Mouse (Mus musculus): ENCODE results near the gene Polr2i. TPM values are rescaled to one million over a fixed set of nuclear protein-coding genes. Genes with fewer than 3 reads are reported as not detected.
"Not testable (repeated sequence)": the region's sequence is repeated elsewhere in the genome, so short reads cannot be mapped to it uniquely, and the experiment has no call there.

Gene Polr2i
- total RNA-seq (2022), result 10 to 100 TPM; 54.0 to 70.5 (median 64.9) TPM

DNA sequence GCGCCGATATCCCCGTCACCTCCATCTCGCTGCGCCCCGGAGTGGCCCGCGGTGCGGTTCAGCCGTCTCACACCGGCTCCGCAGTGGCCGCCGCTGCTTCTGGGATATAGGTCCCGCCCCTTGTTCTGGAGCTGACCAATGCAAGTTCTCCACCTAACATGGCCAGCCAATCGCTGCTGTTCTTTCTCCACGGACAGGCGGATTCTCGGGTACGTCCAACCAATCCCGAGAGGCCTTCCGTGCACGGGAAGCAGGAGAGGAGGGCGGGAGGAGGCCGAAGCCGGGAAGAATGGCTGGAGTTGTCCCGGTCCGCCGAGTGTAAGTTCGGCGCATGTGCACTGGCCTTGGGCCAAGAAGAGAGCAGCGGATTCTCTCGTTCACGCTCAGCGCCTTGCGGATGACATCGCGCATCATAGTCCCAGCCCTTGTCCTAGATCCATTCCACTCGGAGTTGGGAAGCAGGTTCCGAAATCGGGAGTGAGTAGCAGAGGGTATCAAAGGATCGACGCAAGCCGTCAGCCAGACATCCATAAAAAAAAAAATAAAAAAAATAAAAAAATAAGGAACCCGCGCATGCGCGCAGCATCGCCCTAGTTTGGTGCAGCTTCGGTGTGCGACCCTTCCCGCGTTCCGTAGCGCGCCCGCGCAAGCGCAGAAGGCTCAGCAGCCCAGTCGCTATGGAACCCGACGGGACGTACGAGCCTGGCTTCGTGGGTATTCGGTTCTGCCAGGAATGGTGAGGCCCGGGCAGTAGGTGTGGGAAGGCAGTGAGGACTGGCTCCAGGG, at the start of gene Polr2i, which contains the start of gene Tbcb:
Gene Polr2i (plus strand): TSS at position 280 of the 786 bp plus-strand sequence.
Gene Tbcb (minus strand): TSS at position 604 of the 786 bp plus-strand sequence.
- DNase-seq (ENCODE audit: low spot score), result peak; percentile 98

DNA sequence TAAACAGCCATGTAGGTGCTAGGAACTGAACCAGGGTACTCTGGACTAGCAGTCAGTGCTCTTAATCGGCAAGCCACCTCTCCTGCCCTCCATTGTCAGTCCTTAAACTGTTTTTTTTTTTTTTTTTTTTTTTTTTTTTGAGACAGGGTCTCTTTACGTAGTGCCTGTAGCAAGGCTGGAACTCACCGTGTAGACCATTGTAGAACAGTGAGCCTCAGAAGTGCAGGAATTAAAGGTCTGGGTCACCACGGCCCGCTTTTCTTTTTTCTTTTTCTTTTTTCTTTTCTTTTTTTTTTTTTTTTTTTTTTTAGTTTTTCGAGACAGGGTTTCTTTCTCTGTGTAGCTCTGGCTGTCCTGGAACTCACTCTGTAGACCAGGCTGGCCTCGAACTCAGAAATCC, 48.6 kb upstream of the Polr2i start:
- not testable (repeated sequence) for DNase-seq (ENCODE audit: low spot score)

DNA sequence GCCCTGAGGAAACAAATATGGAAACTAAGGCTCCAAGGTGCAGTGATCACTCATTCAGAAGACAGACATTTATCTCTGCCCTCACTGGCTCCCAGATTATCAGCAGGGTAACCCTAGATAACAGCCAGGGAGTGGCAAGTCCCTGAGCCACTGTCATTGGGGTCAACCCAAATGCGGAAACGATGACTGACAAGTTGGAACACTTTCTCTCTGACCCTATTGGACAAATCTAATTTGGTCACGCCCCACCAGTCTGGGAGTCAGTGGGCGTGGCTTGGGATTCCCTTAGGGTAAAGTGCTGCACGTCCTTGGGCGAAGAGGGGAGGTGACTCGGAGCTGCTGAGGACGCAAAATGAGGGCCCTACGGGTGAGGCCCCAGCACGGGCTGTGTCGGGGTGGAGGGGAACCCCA, 47.9 kb upstream of the Polr2i start, which contains the start of gene Cox7a1:
Gene Cox7a1 (plus strand): TSS at position 266 of the 411 bp plus-strand sequence.
- peak; percentile 97 for DNase-seq (ENCODE audit: low spot score)

DNA sequence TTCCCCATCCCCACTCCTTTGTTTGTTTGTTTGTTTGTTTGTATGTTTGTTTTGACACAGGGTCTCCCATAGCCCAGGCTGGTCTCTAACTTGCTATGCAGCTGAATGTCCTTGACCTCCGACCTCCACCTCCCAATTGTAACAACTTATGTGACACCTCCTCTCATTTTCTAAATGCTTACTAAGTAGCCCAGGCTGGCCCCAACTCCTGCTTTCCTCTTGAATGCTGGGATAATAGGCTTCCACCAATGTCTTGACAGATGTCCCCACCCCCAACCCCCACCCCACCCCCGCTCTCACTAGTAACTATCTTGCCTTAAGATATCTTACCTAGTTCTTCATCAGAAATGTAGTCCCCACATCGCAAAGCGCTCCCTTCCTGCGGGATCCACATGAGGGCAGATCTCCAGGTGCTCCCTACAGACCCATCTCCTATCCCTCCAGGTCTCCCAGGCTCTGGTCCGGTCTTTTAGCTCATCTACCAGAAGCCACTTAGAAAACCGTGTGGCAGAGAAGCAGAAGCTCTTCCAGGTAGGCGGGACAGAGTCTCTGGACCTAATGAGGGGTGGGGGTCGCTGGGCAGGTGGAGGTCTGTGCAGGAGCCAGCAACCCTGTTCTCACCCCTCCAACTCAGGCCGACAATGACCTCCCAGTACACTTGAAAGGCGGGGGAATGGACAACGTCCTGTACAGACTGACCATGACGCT, 47.0 kb upstream of the Polr2i start:
- no peak for DNase-seq (ENCODE audit: low spot score)

DNA sequence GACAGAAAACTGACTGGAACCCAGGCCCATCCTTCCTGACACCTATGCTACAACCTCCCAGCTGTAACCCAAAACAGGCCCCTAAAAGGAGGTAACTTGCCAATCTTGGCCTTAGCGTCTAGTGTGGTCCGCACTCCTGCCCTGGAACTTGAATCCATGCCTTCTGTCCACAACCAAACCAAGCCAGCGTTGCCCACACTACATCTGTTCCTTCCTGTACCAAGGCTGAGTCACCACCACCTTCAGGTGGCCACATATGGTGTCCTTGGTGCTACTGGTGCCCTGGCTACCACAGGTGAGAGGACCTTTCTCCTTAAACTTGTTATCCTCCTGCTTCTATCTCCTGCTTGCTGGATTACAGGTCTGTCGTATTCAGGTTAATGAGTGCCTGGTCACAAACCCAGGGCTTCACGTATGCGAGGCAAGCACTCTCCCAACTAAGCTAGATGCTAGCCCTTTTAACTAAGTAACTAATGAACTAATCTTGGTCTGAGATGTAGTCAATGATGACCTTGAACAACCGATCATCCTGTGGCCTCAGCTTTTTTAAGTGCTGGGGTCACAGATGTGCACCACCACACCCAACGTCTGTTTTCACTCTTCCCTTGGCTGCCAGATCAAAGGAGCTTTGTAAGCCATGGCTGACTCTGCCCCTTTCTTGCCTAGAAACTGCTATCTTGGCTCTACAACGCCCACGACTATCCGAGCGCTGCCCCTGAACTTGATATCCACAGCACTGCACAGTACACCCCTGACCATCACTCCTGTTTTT, 43.2 kb upstream of the Polr2i start:
- DNase-seq (ENCODE audit: low spot score), result no peak

DNA sequence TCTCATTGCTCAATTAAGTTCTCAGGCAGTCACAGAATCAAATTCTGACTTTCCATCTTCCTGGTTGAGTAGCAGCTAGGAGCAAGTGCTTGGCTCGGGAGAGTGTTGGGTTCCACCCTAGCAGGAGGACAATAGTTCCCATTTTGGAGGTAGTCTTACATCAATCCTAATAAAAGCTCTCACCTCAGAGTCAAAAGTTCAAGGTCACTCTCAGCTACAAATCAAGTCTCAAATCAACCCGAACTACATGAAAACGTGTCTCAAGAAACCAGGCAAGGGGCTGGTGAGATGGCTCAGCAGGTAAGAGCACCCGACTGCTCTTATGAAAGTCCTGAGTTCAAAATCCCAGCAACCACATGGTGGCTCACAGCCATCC, 42.6 kb upstream of the Polr2i start:
- no peak for DNase-seq (ENCODE audit: low spot score)

DNA sequence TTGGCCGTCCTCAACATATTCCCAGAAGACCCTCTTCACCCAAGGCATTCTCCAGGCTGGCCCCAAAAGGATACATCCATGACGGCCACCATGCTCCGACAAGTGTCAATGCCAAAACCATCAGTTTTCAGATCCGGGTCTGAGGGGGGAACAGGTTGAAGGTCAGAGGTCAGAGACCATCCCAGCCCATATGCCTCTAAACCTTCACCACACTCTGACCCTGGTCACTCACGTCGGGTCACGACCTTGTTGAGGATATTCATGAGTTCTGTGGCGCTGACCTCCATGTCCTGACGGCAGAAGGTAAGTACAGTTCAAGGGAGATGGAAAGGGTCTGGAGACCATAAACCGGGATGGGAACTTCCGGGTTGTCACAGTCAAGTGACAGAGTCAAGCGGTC, 39.7 kb upstream of the Polr2i start:
- no peak for DNase-seq (ENCODE audit: low spot score)

DNA sequence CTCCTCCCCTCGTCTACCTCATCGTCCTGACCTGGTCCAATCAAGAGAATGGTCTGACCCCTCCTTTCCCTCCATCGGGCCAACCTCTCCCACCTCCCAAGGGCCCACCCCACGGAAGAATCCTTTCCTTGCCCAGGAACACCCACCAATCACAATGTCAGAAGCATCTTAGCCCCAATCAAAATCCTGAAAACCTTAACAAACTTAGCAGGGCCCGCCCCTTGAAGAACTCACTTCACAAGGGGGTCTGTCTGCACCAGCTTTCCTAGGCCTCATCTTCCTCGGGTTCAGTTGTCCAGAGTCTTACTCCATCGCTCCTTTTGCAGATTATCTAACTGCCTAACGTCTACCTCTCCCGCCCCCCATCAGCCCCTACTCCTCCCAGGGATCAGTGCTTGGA, 38.7 kb upstream of the Polr2i start:
- DNase-seq (ENCODE audit: low spot score), result no peak

DNA sequence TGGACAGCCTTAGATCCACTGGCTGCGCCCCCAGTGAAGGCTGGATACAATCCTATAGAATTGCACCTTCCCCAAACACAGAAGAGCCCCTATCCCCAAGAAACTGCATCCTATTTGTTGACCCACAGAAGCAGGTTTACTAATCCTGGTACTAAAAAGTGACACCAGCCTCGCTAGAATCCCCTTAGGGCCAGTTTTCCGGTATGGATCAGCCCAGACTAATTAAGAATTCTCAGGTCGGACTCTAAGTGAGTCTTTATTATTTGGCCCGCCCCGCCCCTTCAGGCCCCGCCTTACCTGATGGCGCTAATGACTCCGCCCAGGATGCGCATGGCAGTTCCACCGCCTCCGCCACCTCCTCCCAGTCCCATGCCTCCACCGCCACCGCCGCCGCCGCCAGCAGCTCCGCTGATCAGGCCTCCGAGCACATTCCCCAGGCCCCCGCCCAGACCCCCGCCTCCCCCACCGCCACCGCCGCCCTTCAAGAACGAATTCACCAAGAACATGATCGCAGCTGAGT, 38.1 kb upstream of the Polr2i start:
- DNase-seq (ENCODE audit: low spot score), result peak; percentile 84

DNA sequence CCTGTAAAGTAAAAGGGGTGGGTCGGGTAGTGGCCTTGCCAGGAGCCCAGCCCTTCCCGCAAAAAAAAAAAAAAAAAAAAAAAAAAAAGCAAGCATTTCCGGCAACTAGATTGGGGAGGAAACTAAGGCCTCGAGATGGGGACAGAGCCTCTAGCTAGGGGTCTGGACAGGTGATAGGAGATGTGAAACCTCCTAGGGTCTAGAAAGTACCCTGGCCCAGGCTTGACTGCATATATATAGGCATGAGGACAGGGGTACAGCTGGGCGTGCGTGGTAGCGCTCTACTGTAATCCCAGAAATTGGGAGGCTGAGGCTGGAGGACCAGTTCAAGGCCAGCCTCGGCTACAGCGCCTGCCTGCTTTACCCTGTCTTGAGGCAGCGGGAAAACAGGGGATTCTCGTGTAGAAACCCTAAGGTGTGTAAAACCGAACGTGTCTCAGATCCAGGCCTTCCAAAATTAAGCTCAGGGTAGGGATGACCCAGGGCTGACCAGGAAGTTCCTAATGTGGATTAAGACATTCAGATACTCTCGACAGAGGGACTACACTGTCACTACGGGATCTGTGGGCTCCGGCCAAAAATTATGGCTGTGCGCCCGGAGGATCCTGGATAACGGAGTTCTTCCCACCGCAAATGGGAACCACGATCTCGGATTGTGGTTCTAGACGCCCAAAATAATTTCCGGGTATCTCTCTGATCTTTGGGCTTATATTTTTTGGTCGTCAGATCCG, 37.5 kb upstream of the Polr2i start:
- peak; percentile 58 for DNase-seq (ENCODE audit: low spot score)

DNA sequence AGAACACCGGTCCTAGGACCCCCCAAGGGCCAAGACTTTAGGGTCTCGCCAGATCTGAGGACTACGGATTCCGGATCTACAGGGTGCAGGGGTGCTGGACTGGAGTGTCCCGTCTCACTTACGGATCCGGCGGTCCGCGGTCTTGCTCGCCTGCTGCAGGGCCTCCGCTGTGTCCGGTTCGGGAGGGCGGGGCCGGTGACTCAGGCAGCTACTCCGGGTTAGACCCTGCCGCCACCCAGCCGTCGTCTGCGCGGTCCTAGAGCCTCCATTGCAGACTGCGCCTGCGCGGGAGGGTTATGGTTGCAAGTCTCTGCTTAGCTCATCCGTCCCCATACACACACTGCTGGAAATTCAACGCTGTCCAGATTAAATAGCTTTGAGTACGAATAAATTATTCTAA, 36.9 kb upstream of the Polr2i start:
- peak; percentile 94 for DNase-seq (ENCODE audit: low spot score)

DNA sequence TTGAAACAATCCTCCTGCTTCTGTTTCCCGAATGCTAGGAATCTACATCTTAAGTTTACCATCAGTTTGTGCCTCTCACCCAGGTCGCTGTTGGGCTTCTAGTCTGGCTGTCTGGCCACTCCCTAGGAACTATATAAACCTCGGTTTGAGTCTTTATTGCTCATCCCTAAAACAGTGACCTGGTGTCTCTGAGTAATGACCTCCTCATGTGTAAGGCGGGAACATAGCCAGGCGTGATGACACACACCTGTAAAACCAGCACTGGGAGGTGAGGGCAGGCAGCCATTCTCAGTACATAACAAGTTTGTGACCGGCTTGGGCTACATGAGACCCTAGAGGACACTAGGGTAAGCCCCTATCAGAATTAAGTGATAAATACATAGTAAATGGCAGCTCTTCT, 36.3 kb upstream of the Polr2i start:
- no peak for DNase-seq (ENCODE audit: low spot score)

DNA sequence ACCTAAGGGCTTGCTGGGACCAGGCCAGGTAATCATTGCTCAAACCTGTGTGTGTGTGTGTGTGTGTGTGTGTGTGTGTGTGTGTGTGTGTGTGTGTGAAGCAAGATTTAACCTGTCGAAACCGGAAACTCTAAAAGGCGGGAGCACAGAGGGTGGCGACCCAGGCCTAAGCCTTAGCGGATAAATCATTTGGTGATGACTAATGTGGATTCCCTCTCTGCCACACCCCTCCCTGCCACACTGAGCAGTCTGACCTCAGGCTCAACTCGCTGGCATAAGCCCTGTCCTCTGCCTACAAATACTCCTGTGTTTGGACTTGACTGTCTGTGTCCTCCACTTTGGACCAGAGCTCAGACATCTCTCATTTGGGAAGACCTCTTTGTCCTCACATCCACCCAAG, 35.6 kb upstream of the Polr2i start:
- no peak for DNase-seq (ENCODE audit: low spot score)

DNA sequence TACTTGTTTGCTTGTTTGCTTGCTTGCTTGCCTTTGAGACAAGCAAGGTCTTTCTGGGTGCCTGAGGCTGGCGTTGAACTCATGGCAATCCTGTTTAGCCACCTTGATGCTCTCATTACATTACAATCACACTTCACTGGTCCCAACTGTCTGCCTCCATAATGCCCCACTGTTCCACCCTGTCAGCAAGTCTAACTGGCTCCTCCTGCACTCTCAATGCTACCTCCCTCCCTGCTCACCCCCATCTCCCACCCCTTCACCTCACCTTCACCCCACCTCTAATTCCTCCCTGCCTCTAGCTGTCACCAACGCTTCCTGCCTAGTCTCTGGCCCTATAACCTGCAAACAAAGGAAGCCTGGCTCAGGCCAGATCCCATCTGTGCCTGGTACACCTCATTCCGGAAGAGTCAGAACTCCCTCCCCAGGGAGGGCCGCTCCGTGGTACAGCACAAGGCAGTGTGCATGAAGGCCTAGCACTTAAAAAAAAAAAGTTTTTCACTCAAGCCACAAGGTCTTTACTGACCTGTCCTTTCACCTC, 34.1 kb upstream of the Polr2i start:
- no peak for DNase-seq (ENCODE audit: low spot score)

DNA sequence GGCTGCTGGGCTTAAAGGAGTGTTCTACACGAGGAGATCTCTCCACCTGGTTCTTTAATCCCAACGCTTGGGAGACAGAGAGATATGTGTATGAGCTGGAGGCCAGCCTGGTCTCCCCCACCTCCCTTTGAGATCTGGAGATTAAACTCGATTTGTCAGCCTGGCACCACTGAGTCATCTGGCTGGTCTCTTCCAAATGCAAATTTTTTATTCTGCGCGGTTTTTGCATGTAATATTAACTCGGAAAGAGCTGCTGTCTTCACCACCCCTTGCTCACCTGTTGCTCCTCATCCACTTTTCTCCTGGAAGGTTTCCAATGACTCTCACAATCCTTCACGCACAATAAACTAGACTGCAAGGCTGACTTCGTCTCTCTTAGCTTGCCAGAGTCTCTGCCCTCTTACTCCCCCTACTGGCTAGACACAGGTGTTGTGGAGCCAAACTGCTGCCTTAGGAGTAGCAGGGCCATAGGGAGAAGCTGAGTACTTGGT, 33.2 kb upstream of the Polr2i start, which contains the start of gene Capns1:
Gene Capns1 (minus strand): TSS at position 331 of the 491 bp plus-strand sequence.
- peak; percentile 74 for DNase-seq (ENCODE audit: low spot score)

DNA sequence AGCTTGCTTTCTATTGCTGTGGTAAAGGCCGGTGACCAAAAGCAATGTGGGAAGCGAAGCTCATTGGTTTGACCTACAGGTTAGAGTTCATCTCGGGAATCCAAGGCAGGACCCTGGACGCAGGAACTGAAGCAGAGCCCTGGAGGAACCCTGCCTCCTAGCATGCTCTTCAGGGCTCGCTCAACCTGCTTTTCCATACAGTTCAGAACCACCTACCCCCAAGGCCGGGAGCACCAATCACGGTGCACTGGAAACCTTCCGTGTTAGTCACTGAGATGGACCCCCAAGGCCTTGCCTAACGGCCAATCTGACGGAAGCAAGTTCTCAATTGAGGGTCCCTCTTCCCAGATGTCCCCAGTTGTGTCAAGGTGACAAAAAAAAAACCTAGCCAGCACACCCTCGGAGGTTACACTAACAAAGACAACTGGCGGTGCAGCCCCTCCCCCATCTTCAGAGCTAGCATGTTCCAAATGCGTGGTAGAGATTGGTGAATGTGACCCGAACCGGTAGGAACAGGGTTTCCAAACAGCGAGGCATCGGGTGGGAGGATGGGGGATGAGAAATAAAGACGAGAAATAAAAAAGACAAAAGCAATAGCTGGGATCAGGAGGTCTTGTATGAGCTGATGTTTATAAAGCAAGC, 32.1 kb upstream of the Polr2i start:
- no peak for DNase-seq (ENCODE audit: low spot score)

DNA sequence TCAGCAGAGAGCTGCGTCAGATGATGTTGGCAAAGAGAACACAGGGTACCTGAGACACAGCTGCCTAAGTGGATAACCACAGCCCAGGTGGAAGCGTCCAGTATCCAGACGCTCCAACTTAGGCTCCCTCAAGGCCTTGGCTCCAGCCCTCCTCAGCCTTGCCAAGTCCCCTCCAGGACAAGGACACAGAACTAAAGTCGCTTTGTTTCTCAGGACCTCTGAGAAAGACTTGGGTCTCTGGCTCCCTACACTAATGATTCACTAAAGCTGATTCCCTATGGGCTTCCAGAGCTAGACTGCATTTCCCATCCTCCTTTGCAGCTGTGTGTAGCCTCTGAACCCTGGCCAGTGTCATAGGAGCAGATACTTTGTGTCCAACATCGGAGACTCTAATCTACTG, 31.5 kb upstream of the Polr2i start:
- no peak for DNase-seq (ENCODE audit: low spot score)

DNA sequence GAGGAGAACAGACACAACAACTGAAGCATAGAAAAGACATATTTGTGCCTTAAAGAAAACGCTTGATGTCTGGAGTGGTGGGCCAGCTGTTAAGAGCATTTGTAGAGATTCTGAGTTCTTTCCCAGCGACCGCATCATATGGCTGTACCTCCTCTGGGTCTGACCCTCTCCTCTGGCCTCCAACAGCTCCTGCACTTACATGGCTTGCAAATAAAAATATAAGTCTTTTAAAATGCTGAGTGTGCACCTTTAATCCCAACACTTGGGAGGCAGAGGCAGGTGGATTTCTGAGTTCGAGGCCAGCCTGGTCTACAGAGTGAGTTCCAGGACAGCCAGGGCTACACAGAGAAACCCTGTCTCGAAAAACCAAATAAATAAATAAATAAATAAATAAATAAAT, 31.1 kb upstream of the Polr2i start:
- DNase-seq (ENCODE audit: low spot score), result not testable (repeated sequence)

DNA sequence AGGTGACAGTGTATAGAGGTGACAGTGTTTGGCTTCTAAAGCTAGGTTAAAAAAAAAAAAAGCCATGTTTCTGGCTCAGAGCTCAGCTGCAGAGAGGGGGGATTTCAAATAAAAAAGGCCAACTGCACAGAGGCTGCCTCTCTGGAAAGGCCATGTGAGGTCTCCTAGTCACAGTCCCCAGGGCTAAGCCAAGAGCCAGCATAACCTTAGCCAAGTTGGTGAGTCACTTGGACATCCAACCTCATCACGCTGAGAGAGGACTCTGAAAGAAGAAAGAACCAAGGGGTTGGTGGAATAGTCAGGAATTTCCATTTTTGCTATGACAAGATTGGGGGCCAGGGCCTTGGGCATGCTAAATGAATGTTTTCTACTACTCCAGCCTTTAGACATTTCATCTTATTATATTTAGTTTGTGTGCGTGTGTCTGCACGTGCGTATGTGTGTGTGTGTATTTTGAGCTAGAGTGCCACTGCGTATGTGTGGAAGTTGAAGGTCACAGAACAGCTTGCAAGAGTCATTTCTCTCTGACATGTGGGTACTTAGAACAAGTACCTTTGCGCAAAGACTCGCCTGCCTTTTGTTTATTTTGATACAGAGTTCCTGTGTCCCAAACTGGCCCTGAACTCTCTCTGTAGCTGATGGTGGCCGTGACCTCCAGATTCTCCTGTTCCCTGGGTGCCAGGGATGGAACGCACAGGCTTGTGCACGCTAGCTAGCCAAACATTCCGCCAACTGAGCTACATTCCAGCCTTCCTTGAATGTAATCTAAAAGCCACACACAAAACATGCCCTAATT, 28.7 kb upstream of the Polr2i start:
- DNase-seq (ENCODE audit: low spot score), result peak; percentile 79

Measured in heart, adult 8-10 months (tissue).